Mouse (Mus musculus) C2C12 (cell line): ENCODE measurements around the gene Igf1.

Experiments
- CEBPB ChIP-seq: IDR thresholded peaks from one replicate; pipeline ENCODE4 v1.6.1; 2011; ENCODE audit warnings: low read depth, mild to moderate bottlenecking, control low read depth, moderate library complexity
- CTCF ChIP-seq: IDR thresholded peaks from one replicate; pipeline ENCODE4 v1.5.1; 2011; ENCODE audit not compliant: control insufficient read depth, insufficient read depth, insufficient read length
- MAX ChIP-seq: IDR thresholded peaks from one replicate; pipeline ENCODE4 v1.6.1; 2011; ENCODE audit warnings: mild to moderate bottlenecking, control low read depth
- MYOD1 ChIP-seq: IDR thresholded peaks from one replicate; pipeline ENCODE4 v1.6.1; 2011; ENCODE audit warnings: low read depth; ENCODE audit not compliant: control insufficient read depth, insufficient read length
- MYOG ChIP-seq: IDR thresholded peaks from one replicate; pipeline ENCODE4 v1.6.1; 2011; ENCODE audit not compliant: control insufficient read depth, insufficient read length; ENCODE audit errors: extremely low read depth
- USF1 ChIP-seq: IDR thresholded peaks from one replicate; pipeline ENCODE4 v1.6.1; 2011; ENCODE audit warnings: low read depth, mild to moderate bottlenecking, control low read depth, moderate library complexity

DNA sequence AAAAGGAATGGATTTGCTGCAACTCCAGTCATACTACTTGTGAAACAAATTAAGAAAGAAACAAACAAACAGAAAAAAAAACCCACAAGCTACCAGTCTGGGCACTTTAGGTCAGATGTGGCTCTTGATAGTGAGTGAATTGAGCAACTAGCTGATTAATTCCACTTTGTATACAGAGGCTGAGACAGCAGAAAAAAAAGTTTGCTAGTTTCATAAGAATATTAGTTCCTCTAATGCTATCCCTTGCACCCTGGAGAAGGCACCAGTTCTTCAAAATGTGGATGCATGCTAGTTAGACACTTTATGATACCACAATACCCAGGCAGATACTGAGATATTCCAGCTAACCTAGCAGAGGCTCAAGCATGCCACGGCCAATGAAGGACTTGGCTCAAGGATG lies 26.0 kb upstream of the Igf1 start:
- TF ChIP-seq CTCF (no peak), CEBPB (no peak), MYOG (no peak), USF1 (no peak), MAX (no peak), MYOD1 (no peak)
